Mouse (Mus musculus): ENCODE data around the gene Tpbpb. TPM values are rescaled to one million over a fixed set of nuclear protein-coding genes. Genes with fewer than 3 reads are reported as not detected.
"Not testable (repeated sequence)": the region's sequence is repeated elsewhere in the genome, so short reads cannot be mapped to it uniquely, and the experiment has no call there.

The Tpbpb gene
- total RNA-seq (2022) = not detected

- DNase-seq (ENCODE audit: low spot score in 2 of 2) = not testable (repeated sequence)
Observed at GRCm38 (mm10) chr13:60904780-60905179, at the start of gene Tpbpb. Tpbpb (minus strand) TSS chr13:60904880.

DNA sequence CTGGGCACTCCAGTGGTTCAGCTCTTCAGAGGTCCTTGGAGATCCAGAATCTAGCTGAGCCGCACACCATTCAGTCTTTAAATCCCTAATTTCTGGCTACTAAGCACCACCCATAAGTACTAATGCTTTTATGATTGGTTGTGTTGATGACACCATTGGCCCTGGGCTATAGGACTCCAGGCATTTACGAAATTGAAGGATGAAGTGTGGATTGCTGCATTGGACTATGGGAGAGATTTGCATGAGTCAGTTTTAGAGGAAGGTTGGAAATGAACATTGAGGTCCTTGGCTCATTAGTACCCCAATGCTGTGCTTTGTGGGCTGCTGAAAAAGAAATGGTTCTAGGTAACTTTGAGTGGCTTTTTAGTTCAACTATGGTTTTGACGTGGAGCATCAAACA is 37.2 kb upstream of the Tpbpb start, which contains the start of gene Tpbpa:
Tpbpa (minus strand) TSS at position 101 of the 400 bp plus-strand sequence.
- not testable (repeated sequence) for DNase-seq (ENCODE audit: low spot score in 2 of 2)

GRCm38 (mm10) chr13:60936500-60936901 is 31.8 kb upstream of the Tpbpb start, which contains the start of the genes Gm49391 and Ctla2a:
Gm49391 (minus strand) TSS chr13:60936571.
Ctla2a (minus strand) TSS chr13:60936625.
- DNase-seq (ENCODE audit: low spot score in 2 of 2) = no peak

DNA sequence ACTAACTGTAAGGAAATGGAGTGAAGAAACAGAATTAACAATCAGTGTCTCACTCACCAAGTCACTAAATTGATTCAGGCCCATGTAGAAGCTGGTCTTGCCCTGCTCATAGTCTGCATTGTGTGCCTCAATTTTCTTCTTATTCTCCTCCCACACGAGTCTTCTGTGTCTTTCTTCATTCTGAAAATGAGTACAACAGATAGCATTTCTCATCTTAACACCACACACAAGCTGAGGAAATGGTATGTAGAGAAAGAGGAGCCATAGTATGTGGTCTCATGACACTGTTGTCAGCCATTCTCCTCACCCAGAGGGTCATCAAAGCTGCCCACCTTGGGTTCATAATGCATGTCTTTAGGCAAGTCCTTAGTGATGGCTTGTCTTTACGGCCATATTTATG is 30.8 kb upstream of the Tpbpb start, which contains the start of gene Gm49393:
Gm49393 (minus strand) TSS at position 101 of the 400 bp plus-strand sequence.
- not testable (repeated sequence) for DNase-seq (ENCODE audit: low spot score in 2 of 2)

GRCm38 (mm10) chr13:60897328-60897727 is 7.4 kb downstream of the Tpbpb start, which contains the start of gene Ctla2b:
Ctla2b (minus strand) TSS chr13:60897447.
- DNase-seq (ENCODE audit: low spot score in 2 of 2) = no peak

GRCm38 (mm10) chr13:60896794-60897193 is 7.9 kb downstream of the Tpbpb start, which contains the start of gene Gm49392:
Gm49392 (minus strand) TSS chr13:60896894.
- not testable (repeated sequence) for DNase-seq (ENCODE audit: low spot score in 2 of 2)

DNA sequence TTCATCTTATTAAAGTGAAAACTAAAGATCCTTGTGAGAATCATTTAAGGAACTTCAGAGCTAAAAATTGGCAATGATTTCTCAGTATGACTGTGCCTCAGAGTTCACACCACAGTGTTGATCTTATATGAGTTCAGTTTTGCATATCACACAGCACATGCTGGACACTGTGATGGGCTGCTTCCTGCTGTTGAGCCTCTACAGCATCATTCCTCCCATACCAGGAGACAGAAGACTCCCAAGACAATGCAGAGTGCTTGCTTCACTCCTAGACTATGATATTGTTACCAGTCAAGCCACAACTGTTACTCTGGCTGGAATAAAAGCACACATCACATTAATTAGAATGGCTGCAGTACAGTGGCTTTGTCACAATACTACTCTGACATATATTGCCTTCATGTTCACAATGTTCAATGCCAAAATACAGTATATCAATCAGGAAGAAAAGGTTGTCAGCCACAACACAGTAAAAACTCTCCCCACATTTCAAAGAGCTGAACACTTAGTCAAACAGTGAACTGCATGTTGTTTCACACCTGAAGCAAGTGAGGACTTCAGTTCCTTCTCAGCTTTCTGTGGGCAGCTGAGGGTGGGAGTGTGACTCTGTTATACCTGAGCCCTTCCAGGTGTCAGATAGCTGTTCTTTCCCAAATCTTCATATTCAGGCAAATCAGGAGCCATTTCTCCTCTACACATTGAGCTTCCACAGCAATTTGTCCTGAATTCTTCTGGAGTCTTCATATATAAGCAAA is 9.1 kb downstream of the Tpbpb start:
- DNase-seq (ENCODE audit: low spot score in 2 of 2) = no peak

DNA sequence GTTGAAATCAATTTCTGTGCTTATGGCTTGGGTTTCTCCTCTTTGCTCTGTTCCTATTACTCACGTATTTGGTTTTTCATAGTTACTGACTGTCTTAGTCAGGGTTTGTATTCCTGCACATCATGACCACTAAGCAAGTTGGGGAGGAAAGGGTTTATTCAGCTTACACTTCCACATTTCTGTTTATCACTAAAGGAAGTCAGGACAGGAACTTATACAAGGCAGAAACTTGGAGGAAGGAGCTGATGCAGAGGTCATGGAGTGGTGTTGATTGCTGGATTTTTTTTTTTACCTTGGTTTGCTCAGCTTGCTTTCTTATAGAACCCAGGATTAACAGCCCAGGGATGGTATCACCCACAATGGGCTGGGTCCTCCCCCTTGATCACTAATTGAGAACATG is 12.4 kb downstream of the Tpbpb start:
- DNase-seq (ENCODE audit: low spot score in 2 of 2) = no peak

DNA sequence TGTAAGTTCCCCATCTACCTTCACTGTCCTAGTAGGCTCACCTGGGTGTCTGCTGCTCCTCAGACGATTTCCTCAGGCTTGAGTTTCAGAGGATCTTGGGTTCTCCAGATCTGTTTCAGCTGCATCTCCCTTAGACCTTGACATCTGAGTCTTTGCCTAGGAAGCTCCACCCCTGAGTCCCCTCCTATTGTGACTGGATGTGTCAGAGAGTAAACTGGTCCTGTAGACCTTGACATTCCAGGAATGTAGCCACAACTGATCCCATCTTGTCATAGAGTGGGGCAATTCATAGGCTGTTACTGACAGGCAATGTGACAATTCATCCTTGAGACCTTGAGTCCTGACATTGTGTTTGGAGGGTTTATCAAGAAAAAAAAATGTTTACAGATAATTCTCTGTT is 40.4 kb downstream of the Tpbpb start, which contains the start of gene 4930486L24Rik:
4930486L24Rik (minus strand) TSS at position 195 of the 400 bp plus-strand sequence.
- DNase-seq (ENCODE audit: low spot score in 2 of 2) = no peak

Other genes starting within 250 kb of the Tpbpb start
- not detected for gene BC051665, start 118.5 kb downstream of the Tpbpb start, total RNA-seq (2022)
- not detected for gene Ctsll3, start 102.0 kb downstream of the Tpbpb start, total RNA-seq (2022)
- gene 4930486L24Rik, start 40.4 kb downstream of the Tpbpb start, total RNA-seq (2022) = not detected
- under 1 TPM in 1 of 4 experiments, not detected in 3; 0.46 TPM for gene Gm49392, start 8.0 kb downstream of the Tpbpb start, total RNA-seq (2022)
- gene Ctla2b, start 7.4 kb downstream of the Tpbpb start, total RNA-seq (2022) = 1 to 10 TPM in 2 of 4 experiments, under 1 TPM in 2; 0.46 to 3.3 (median 1.5) TPM
- not detected for gene Gm49393, start 30.7 kb upstream of the Tpbpb start, total RNA-seq (2022)
- gene Gm49391, start 31.7 kb upstream of the Tpbpb start, total RNA-seq (2022) = 1 to 10 TPM in 1 of 4 experiments, under 1 TPM in 1, not detected in 2; 0.68 to 1.1 TPM
- gene Ctla2a, start 31.7 kb upstream of the Tpbpb start, total RNA-seq (2022) = 10 to 100 TPM; 11.5 to 22.1 (median 14.0) TPM
- not detected for gene Tpbpa, start 37.1 kb upstream of the Tpbpb start, total RNA-seq (2022)
- not detected for gene Ctsj, start 101.1 kb upstream of the Tpbpb start, total RNA-seq (2022)
- not detected for gene Ctsq, start 135.8 kb upstream of the Tpbpb start, total RNA-seq (2022)

Data from left cerebral cortex, adult 8-10 months (tissue).